Mouse (Mus musculus) kidney, embryonic 15.5 days (tissue): ENCODE measurements around the gene Kcnb1. TPM values are rescaled to one million over a fixed set of nuclear protein-coding genes. Genes with fewer than 3 reads are reported as not detected.
A peak's percentile ranks its signal among the peaks of the same experiment; 100 is the strongest.

Source experiments
- ATAC-seq: fragments of 200-750 bp; cut with Nextera tagmentation; replicated peaks from 2 replicates; pipeline ENCODE4 v1.8.0; 2017; ENCODE audit warnings: moderate TSS enrichment; ENCODE audit not compliant: low FRiP score
- H3K27ac ChIP-seq: fragments of 300-500 bp; sonication (generic); 2 replicates; pipeline ENCODE4 v1.5.1; 2015; ENCODE audit warnings: mild to moderate bottlenecking, inconsistent platforms
- H3K27me3 ChIP-seq: fragments of 300-500 bp; sonication (generic); 2 replicates; pipeline ENCODE4 v1.6.1; 2015; ENCODE audit warnings: inconsistent platforms
- H3K36me3 ChIP-seq: fragments of 300-500 bp; sonication (generic); 2 replicates; pipeline ENCODE4 v1.6.1; 2015; ENCODE audit warnings: inconsistent platforms
- H3K4me1 ChIP-seq: fragments of 300-500 bp; sonication (generic); 2 replicates; pipeline ENCODE4 v1.6.1; 2015; ENCODE audit warnings: inconsistent platforms
- H3K4me2 ChIP-seq: fragments of 300-500 bp; sonication (generic); 2 replicates; pipeline ENCODE4 v1.6.1; 2015; ENCODE audit warnings: moderate library complexity, mild to moderate bottlenecking, inconsistent platforms
- H3K4me3 ChIP-seq: fragments of 300-500 bp; sonication (generic); replicated peaks from 2 replicates; pipeline ENCODE4 v1.5.1; 2015; ENCODE audit warnings: mild to moderate bottlenecking, inconsistent platforms
- H3K9ac ChIP-seq: fragments of 300-500 bp; sonication (generic); 2 replicates; pipeline ENCODE4 v1.6.1; 2015; ENCODE audit warnings: mild to moderate bottlenecking, inconsistent platforms
- H3K9me3 ChIP-seq: fragments of 300-500 bp; sonication (generic); replicated peaks from 2 replicates; pipeline ENCODE4 v1.6.1; 2016; ENCODE audit warnings: inconsistent platforms
- WGBS: fragments of 180-500 bp; shearing (Covaris S2); methylation state at CpG from one replicate; pipeline ENCODE4 v1.1.7; 2015; ENCODE audit warnings: mixed read lengths; 5-methylcytosine and 5-hydroxymethylcytosine counted together
- polyA plus RNA-seq: library from polyadenylated mRNA; unstranded; fragments of >200 nt; fragmentation: Nextera tagmentation; extraction: Ambion mirVana; gene quantifications from 2 replicates; pipeline ENCODE4 v1.2.1, GENCODE M21; 2015

Kcnb1 gene
- polyA plus RNA-seq, 1 experiment from 2014 or later, result 1.9 TPM

GRCm38 (mm10) chr2:167086092-167086491, 103.9 kb downstream of the Kcnb1 start:
- 43% methylated on average over 11 of the region's 11 CpGs for WGBS
- Histone ChIP-seq H3K4me3 (no peak overlapping the region), H3K4me2 (no peak overlapping the region), H3K4me1 (peaks cover 19% of the 10 kb centered on the region), H3K27me3 (no peaks in the 10 kb centered on the region), H3K27ac (no peak overlapping the region), H3K9ac (no peak overlapping the region), H3K36me3 (no peaks in the 10 kb centered on the region), H3K9me3 (no peaks in the 10 kb centered on the region)
- no peak for ATAC-seq

- WGBS, result 13% methylated on average over 4 of the region's 4 CpGs
- peak; percentile 50; the same call in 1 of the 2 replicates for ATAC-seq
- no peak overlapping the region for H3K9ac ChIP-seq
- H3K36me3 ChIP-seq, result no peaks in the 10 kb centered on the region
- H3K4me1 ChIP-seq, result peaks cover 37% of the 10 kb centered on the region
- no peak overlapping the region for H3K4me3 ChIP-seq
- H3K9me3 ChIP-seq, result no peaks in the 10 kb centered on the region
- no peaks in the 10 kb centered on the region for H3K27me3 ChIP-seq
- H3K4me2 ChIP-seq, result no peak overlapping the region
- no peak overlapping the region for H3K27ac ChIP-seq
Measured at GRCm38 (mm10) chr2:167081639-167082038, 108.3 kb downstream of the Kcnb1 start.

- Histone ChIP-seq H3K4me1 (peaks cover 34% of the 10 kb centered on the region), H3K9me3 (no peaks in the 10 kb centered on the region), H3K4me2 (no peak overlapping the region), H3K4me3 (no peak overlapping the region), H3K9ac (no peak overlapping the region), H3K27ac (no peak overlapping the region), H3K27me3 (no peaks in the 10 kb centered on the region), H3K36me3 (no peaks in the 10 kb centered on the region)
- ATAC-seq, result no peak
- whole genome bisulfite sequencing, result 52% methylated on average over 6 of the region's 6 CpGs
Measured at GRCm38 (mm10) chr2:167081135-167081534, 108.8 kb downstream of the Kcnb1 start.

GRCm38 (mm10) chr2:167080387-167080786, 109.6 kb downstream of the Kcnb1 start:
- Histone ChIP-seq H3K4me2 (no peak overlapping the region), H3K9me3 (no peaks in the 10 kb centered on the region), H3K4me1 (peaks cover 32% of the 10 kb centered on the region), H3K9ac (no peak overlapping the region), H3K36me3 (no peaks in the 10 kb centered on the region), H3K4me3 (no peak overlapping the region), H3K27me3 (no peaks in the 10 kb centered on the region), H3K27ac (no peak overlapping the region)
- WGBS, result 76% methylated on average over 3 of the region's 3 CpGs
- ATAC-seq, result no peak

GRCm38 (mm10) chr2:167079535-167080257, 110.3 kb downstream of the Kcnb1 start:
- H3K9ac ChIP-seq, result no peak overlapping the region
- no peak overlapping the region for H3K4me3 ChIP-seq
- peaks cover 32% of the 10 kb centered on the region for H3K4me1 ChIP-seq
- H3K9me3 ChIP-seq, result no peaks in the 10 kb centered on the region
- 34% methylated on average over 18 of the region's 18 CpGs for WGBS
- H3K27ac ChIP-seq, result 0 out of 2 replicates have a peak overlapping the region, but pooled peaks have one; percentile 18
- H3K4me2 ChIP-seq, result no peak overlapping the region
- H3K27me3 ChIP-seq, result no peaks in the 10 kb centered on the region
- ATAC-seq, result no peak
- H3K36me3 ChIP-seq, result no peaks in the 10 kb centered on the region

GRCm38 (mm10) chr2:167078931-167079495, 110.9 kb downstream of the Kcnb1 start:
- H3K36me3 ChIP-seq, result no peaks in the 10 kb centered on the region
- no peaks in the 10 kb centered on the region for H3K9me3 ChIP-seq
- ATAC-seq, result 0 out of 2 replicates have a peak, but pooled peaks have one; percentile 19
- H3K4me1 ChIP-seq, result peaks cover 32% of the 10 kb centered on the region
- no peak overlapping the region for H3K4me3 ChIP-seq
- 0 out of 2 replicates have a peak overlapping the region, but pooled peaks have one; percentile 18 for H3K27ac ChIP-seq
- no peak overlapping the region for H3K9ac ChIP-seq
- 50% methylated on average over 9 of the region's 9 CpGs for WGBS
- no peak overlapping the region for H3K4me2 ChIP-seq
- H3K27me3 ChIP-seq, result no peaks in the 10 kb centered on the region

- peaks cover 32% of the 10 kb centered on the region for H3K4me1 ChIP-seq
- H3K27me3 ChIP-seq, result no peaks in the 10 kb centered on the region
- ATAC-seq, result no peak; the same call in 1 of the 2 replicates
- WGBS, result 28% methylated on average over 7 of the region's 7 CpGs
- H3K9ac ChIP-seq, result no peak overlapping the region
- H3K9me3 ChIP-seq, result no peaks in the 10 kb centered on the region
- no peaks in the 10 kb centered on the region for H3K36me3 ChIP-seq
- H3K4me3 ChIP-seq, result no peak overlapping the region
- no peak overlapping the region for H3K27ac ChIP-seq
- H3K4me2 ChIP-seq, result no peak overlapping the region
Measured at GRCm38 (mm10) chr2:167078486-167078885, 111.5 kb downstream of the Kcnb1 start.

- H3K9me3 ChIP-seq, result no peaks in the 10 kb centered on the region
- no peak overlapping the region for H3K4me2 ChIP-seq
- no peaks in the 10 kb centered on the region for H3K27me3 ChIP-seq
- no peak for ATAC-seq
- H3K4me3 ChIP-seq, result no peak overlapping the region
- no peaks in the 10 kb centered on the region for H3K36me3 ChIP-seq
- 83% methylated on average over 11 of the region's 11 CpGs for WGBS
- H3K9ac ChIP-seq, result no peak overlapping the region
- no peak overlapping the region for H3K27ac ChIP-seq
- peaks cover 33% of the 10 kb centered on the region for H3K4me1 ChIP-seq
Measured at GRCm38 (mm10) chr2:167077199-167077962, 112.6 kb downstream of the Kcnb1 start.

GRCm38 (mm10) chr2:167076759-167077158, 113.2 kb downstream of the Kcnb1 start:
- H3K4me2 ChIP-seq, result no peak overlapping the region
- no peak overlapping the region for H3K4me3 ChIP-seq
- H3K27ac ChIP-seq, result no peak overlapping the region
- H3K9me3 ChIP-seq, result no peaks in the 10 kb centered on the region
- no peak for ATAC-seq
- peaks cover 29% of the 10 kb centered on the region for H3K4me1 ChIP-seq
- no peaks in the 10 kb centered on the region for H3K27me3 ChIP-seq
- H3K9ac ChIP-seq, result no peak overlapping the region
- 80% methylated on average over 2 of the region's 2 CpGs for WGBS
- no peaks in the 10 kb centered on the region for H3K36me3 ChIP-seq

GRCm38 (mm10) chr2:167076352-167076751, 113.6 kb downstream of the Kcnb1 start:
- H3K9ac ChIP-seq, result no peak overlapping the region
- ATAC-seq, result no peak
- no peak overlapping the region for H3K27ac ChIP-seq
- no peaks in the 10 kb centered on the region for H3K36me3 ChIP-seq
- no peaks in the 10 kb centered on the region for H3K27me3 ChIP-seq
- no peak overlapping the region for H3K4me3 ChIP-seq
- no peaks in the 10 kb centered on the region for H3K9me3 ChIP-seq
- WGBS, result 90% methylated on average over 4 of the region's 4 CpGs
- H3K4me1 ChIP-seq, result peaks cover 28% of the 10 kb centered on the region
- no peak overlapping the region for H3K4me2 ChIP-seq

- no peak for ATAC-seq
- Histone ChIP-seq H3K27me3 (no peaks in the 10 kb centered on the region), H3K9me3 (no peaks in the 10 kb centered on the region), H3K27ac (no peak overlapping the region), H3K4me1 (peaks cover 27% of the 10 kb centered on the region), H3K4me3 (no peak overlapping the region), H3K4me2 (no peak overlapping the region), H3K9ac (no peak overlapping the region), H3K36me3 (no peaks in the 10 kb centered on the region)
- 87% methylated on average over 5 of the region's 5 CpGs for WGBS
Measured at GRCm38 (mm10) chr2:167074587-167074986, 115.4 kb downstream of the Kcnb1 start.
